10 mouse cellular contexts compared by ENCODE assay signal in the genomic region with DNA sequence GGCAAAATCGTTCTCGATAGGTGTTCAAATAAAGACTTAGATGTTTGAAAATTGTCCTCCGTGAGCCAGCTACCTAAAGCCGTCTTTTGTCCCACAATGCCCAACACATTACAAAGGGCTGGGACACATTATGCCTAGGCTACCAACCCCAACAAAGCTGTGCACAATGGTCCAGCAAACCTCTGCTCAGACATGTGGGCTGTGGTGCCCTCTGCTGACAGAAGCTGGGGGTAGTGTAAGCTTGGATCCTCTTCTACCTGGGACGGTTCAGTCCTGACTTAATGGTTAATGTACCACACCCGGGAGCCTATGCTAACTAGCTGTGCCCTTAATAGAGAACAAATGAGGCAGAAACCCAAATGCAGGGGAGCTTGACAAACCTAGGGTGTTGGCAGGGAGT. TPM values are rescaled to one million over a fixed set of nuclear protein-coding genes. Genes with fewer than 3 reads are reported as not detected.
A peak's percentile ranks its signal among the peaks of the same experiment; 100 is the strongest.
DNase-seq lines count a peak whose midpoint lies in the region; ATAC-seq and TF ChIP-seq lines count a peak whose summit lies in the region.
"Had no signal": no experiment of that assay in that cellular context is flagged by ENCODE, and none has a peak within 500 bp of the region (broad histone marks: within the 10 kb centered on the region; RNA-seq: fewer than 3 reads in every experiment).

No protein-coding gene starts in this region.

- DNase-seq in cerebellum, adult 2 months: peak; percentile 22 to 35
- DNase-seq in cerebellum, adult 9-10 months: no peak
- peak; percentile 50 to 56 for DNase-seq in right cerebral cortex, adult 2 months (ENCODE audit: low spot score in 2 of 2)
- no peak for DNase-seq in right cerebral cortex, postnatal 36 days (ENCODE audit: low spot score in 2 of 2)
- peak; percentile 68 for DNase-seq in kidney, postnatal 0 days (ENCODE audit: low spot score)
- DNase-seq in yolk sac, embryonic 10.5 days (ENCODE audit: low spot score): no peak

- no peak for ATAC-seq in kidney, postnatal 0 days (replicated peaks; ENCODE audit: low FRiP score, low read depth)
- 0 out of 2 replicates have a peak, but pooled peaks have one; percentile 65 for ATAC-seq in midbrain, embryonic 16.5 days

- no peak overlapping the region for H3K9ac ChIP-seq in kidney, postnatal 0 days (ENCODE audit: low read depth, low read length)
- H3K9ac ChIP-seq in midbrain, embryonic 16.5 days (ENCODE audit: low read depth, low read length): no peak overlapping the region
- H3K9ac ChIP-seq: heart, embryonic 13.5 days had no signal

- H3K27me3 ChIP-seq in cerebellum, adult 2 months (ENCODE audit: control insufficient read depth, insufficient read depth, low read length): no peaks in the 10 kb centered on the region
- no peaks in the 10 kb centered on the region for H3K27me3 ChIP-seq in kidney, postnatal 0 days (ENCODE audit: insufficient read depth, low read length)
- H3K27me3 ChIP-seq in midbrain, embryonic 16.5 days (ENCODE audit: control insufficient read depth, insufficient read depth, low read depth, low read length): no peaks in the 10 kb centered on the region

- H3K36me3 ChIP-seq in kidney, postnatal 0 days (ENCODE audit: insufficient read depth, low read length): peaks cover 18% of the 10 kb centered on the region
- no peaks in the 10 kb centered on the region for H3K36me3 ChIP-seq in midbrain, embryonic 16.5 days (ENCODE audit: control insufficient read depth, insufficient read depth, low read length)

- peak; percentile 76 for TF ChIP-seq CTCF in cerebellum, adult 2 months (IDR thresholded peaks at IDR 0.05; ENCODE audit: borderline replicate concordance, insufficient read depth, low read depth, low read length)
- TF ChIP-seq CTCF in embryonic fibroblast, embryonic 13.5 days (IDR thresholded peaks at IDR 0.05; ENCODE audit: borderline replicate concordance, insufficient read depth, low read length): peak; percentile 75; the same call in 1 of the 2 replicates
- peak; percentile 82 for TF ChIP-seq CTCF in kidney, postnatal 0 days (IDR thresholded peaks at IDR 0.05; ENCODE audit: low read depth)

- no peaks in the 10 kb centered on the region for H3K9me3 ChIP-seq in kidney, postnatal 0 days (replicated peaks; ENCODE audit: low read length)
- H3K9me3 ChIP-seq in midbrain, embryonic 16.5 days (replicated peaks; ENCODE audit: control insufficient read depth, low read length, poor library complexity, severe bottlenecking): no peaks in the 10 kb centered on the region
- H3K9me3 ChIP-seq: heart, embryonic 13.5 days had no signal

- no peak overlapping the region for H3K27ac ChIP-seq in cerebellum, adult 2 months (ENCODE audit: insufficient read depth, low read length)
- H3K27ac ChIP-seq in embryonic fibroblast, embryonic 13.5 days (ENCODE audit: insufficient read depth, low read length): no peak overlapping the region
- no peak overlapping the region for H3K27ac ChIP-seq in kidney, postnatal 0 days
- no peak overlapping the region for H3K27ac ChIP-seq in midbrain, embryonic 16.5 days (ENCODE audit: low read length)
- H3K27ac ChIP-seq: heart, embryonic 13.5 days; macrophage had no signal

- WGBS in cerebellum, adult 2 months: 55% methylated on average over 6 of the region's 6 CpGs
- WGBS in kidney, postnatal 0 days: 52% methylated on average over 6 of the region's 6 CpGs
- WGBS in midbrain, embryonic 16.5 days: 38% methylated on average over 6 of the region's 6 CpGs

- H3K4me1 ChIP-seq in cerebellum, adult 2 months (ENCODE audit: control insufficient read depth, insufficient read depth, low read length): no peaks in the 10 kb centered on the region
- H3K4me1 ChIP-seq in embryonic fibroblast, embryonic 13.5 days (ENCODE audit: control insufficient read depth, insufficient read depth, low read length): peaks cover 10% of the 10 kb centered on the region
- peaks cover 10% of the 10 kb centered on the region for H3K4me1 ChIP-seq in kidney, postnatal 0 days (replicated peaks; ENCODE audit: insufficient read depth, low read length)
- peaks cover 6% of the 10 kb centered on the region; the same call in 1 of the 2 replicates for H3K4me1 ChIP-seq in midbrain, embryonic 16.5 days (ENCODE audit: control insufficient read depth, insufficient read depth, low read length)

- no peak for TF ChIP-seq POLR2A in cerebellum, adult 2 months (IDR thresholded peaks at IDR 0.05; ENCODE audit: borderline replicate concordance, insufficient read depth, low read length)
- TF ChIP-seq POLR2A in embryonic fibroblast, embryonic 13.5 days (IDR thresholded peaks at IDR 0.05; ENCODE audit: low read depth, low read length): no peak

- H3K4me3 ChIP-seq in cerebellum, adult 2 months (replicated peaks; ENCODE audit: insufficient read depth, low read depth, low read length): no peak overlapping the region
- H3K4me3 ChIP-seq in embryonic fibroblast, embryonic 13.5 days (ENCODE audit: insufficient read depth, low read length): no peak overlapping the region
- H3K4me3 ChIP-seq in kidney, postnatal 0 days (replicated peaks; ENCODE audit: low read depth, low read length): no peak overlapping the region
- H3K4me3 ChIP-seq in midbrain, embryonic 16.5 days (ENCODE audit: low read depth, low read length): no peak overlapping the region
- H3K4me3 ChIP-seq: heart, embryonic 13.5 days had no signal

- H3K4me2 ChIP-seq in kidney, postnatal 0 days (ENCODE audit: low read length): no peak overlapping the region
- no peak overlapping the region for H3K4me2 ChIP-seq in midbrain, embryonic 16.5 days (ENCODE audit: low read length)
- H3K4me2 ChIP-seq: heart, embryonic 13.5 days had no signal

RNA-seq across cellular contexts. Expression of gene Islr2, which starts 12.3 kb away (rescaled TPM):
- polyA plus RNA-seq in cerebellum, adult 2 months (2012; rRNA removed): 1.1 and 1.6 TPM in 2 replicates
- polyA plus RNA-seq in embryonic fibroblast, embryonic 13.5 days (2011; ENCODE audit: insufficient read length, low read depth, missing spikeins): 0.30 TPM in 1 of 2 replicates, not detected in the other
- 0.04 and 0.13 TPM in 2 replicates for polyA plus RNA-seq in kidney, postnatal 0 days (2015; fragmentation: Nextera tagmentation; extraction: Ambion mirVana)
- 38.0 and 42.3 TPM in 2 replicates for polyA plus RNA-seq in midbrain, embryonic 16.5 days (2015; fragmentation: Nextera tagmentation; extraction: Ambion mirVana)
- polyA plus RNA-seq: macrophage had no signal

RNA-seq across cellular contexts. Expression of gene Islr, which starts 12.3 kb away (rescaled TPM):
- 6.4 and 12.2 TPM in 2 replicates for polyA plus RNA-seq in cerebellum, adult 2 months (2012; rRNA removed)
- polyA plus RNA-seq in embryonic fibroblast, embryonic 13.5 days (2011; ENCODE audit: insufficient read length, low read depth, missing spikeins): 17.8 and 36.3 TPM in 2 replicates
- 54.0 and 60.4 TPM in 2 replicates for polyA plus RNA-seq in kidney, postnatal 0 days (2015; fragmentation: Nextera tagmentation; extraction: Ambion mirVana)
- 24.4 and 26.2 TPM in 2 replicates for polyA plus RNA-seq in midbrain, embryonic 16.5 days (2015; fragmentation: Nextera tagmentation; extraction: Ambion mirVana)
- polyA plus RNA-seq: macrophage had no signal

RNA-seq across cellular contexts. Expression of gene Pml, which starts 33.2 kb away (rescaled TPM):
- polyA plus RNA-seq in cerebellum, adult 2 months (2012; rRNA removed): 9.9 and 12.2 TPM in 2 replicates
- polyA plus RNA-seq in embryonic fibroblast, embryonic 13.5 days (2011; ENCODE audit: insufficient read length, low read depth, missing spikeins): 56.3 and 86.6 TPM in 2 replicates
- polyA plus RNA-seq in kidney, postnatal 0 days (2015; fragmentation: Nextera tagmentation; extraction: Ambion mirVana): 14.3 and 15.2 TPM in 2 replicates
- polyA plus RNA-seq in midbrain, embryonic 16.5 days (2015; fragmentation: Nextera tagmentation; extraction: Ambion mirVana): 3.5 and 3.9 TPM in 2 replicates

RNA-seq across cellular contexts. Expression of gene Stoml1, which starts 36.6 kb away (rescaled TPM):
- 98.3 and 99.1 TPM in 2 replicates for polyA plus RNA-seq in cerebellum, adult 2 months (2012; rRNA removed)
- polyA plus RNA-seq in embryonic fibroblast, embryonic 13.5 days (2011; ENCODE audit: insufficient read length, low read depth, missing spikeins): 25.9 and 27.0 TPM in 2 replicates
- polyA plus RNA-seq in kidney, postnatal 0 days (2015; fragmentation: Nextera tagmentation; extraction: Ambion mirVana): 36.6 and 37.6 TPM in 2 replicates
- polyA plus RNA-seq in midbrain, embryonic 16.5 days (2015; fragmentation: Nextera tagmentation; extraction: Ambion mirVana): 134 and 144 TPM in 2 replicates

Comparison
In these comparisons a context has a peak if more than half of its experiments do, and no peak if none do; other contexts are left out.
1. DNase-seq: peak in cerebellum, adult 2 months (2 of 2), right cerebral cortex, adult 2 months (2 of 2) and kidney, postnatal 0 days (single experiment); none in cerebellum, adult 9-10 months (single experiment), right cerebral cortex, postnatal 36 days (0 of 2) and yolk sac, embryonic 10.5 days (single experiment).
2. RNA of gene Islr2, which starts 12.3 kb away (polyA plus RNA-seq): 38.0 to 42.3 TPM in midbrain, embryonic 16.5 days; 1.1 to 1.6 TPM in cerebellum, adult 2 months, 0.30 TPM in embryonic fibroblast, embryonic 13.5 days and 0.04 to 0.13 TPM in kidney, postnatal 0 days; every median in the first group is over 10 times any median in the second.
3. Peak in every context shown above with its lines, with median percentiles within 50 percentile points of each other: CTCF ChIP-seq.